ENCODE assay signal across 8 mouse cellular contexts in the genomic region with DNA sequence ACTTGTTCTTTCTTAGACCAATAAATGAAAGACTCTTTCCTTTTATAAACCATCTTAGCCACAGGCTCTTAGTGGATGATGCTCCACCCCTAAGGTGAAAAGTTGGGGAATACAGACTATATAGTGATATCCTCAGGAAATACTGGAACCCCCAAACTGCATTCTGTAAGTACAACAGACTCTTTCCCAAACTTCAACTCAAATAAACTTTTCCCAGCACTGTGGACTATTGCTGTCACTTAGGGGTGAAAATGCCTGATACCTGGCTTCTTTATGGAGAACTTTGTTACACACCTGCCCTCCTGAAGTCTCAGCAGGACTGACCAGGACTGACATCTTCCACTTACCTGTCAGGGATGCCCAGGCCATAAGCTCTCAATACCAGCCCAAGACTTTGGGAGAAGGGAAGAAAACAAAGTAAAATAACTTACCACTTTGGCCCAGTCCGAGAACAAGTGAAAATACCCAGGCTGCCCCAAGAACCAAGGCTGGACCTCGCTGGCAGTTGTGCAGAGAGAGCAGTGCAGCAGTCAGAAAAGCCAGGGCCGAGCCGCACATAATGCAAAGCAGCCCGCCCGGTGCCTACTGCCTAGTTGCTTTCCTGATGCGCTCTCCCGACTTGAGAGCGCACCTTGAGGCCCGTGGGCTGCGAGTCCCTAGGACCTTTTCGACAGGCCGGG. TPM values are rescaled to one million over a fixed set of nuclear protein-coding genes. Genes with fewer than 3 reads are reported as not detected.
A peak's percentile ranks its signal among the peaks of the same experiment; 100 is the strongest.
DNase-seq lines count a peak whose midpoint lies in the region; ATAC-seq lines count a peak whose summit lies in the region.

No protein-coding gene starts in this region.

- 1% methylated on average over 13 of the region's 13 CpGs for WGBS in hindbrain, embryonic 15.5 days

- peak overlapping the region; percentile 89 for H3K27ac ChIP-seq in hindbrain, embryonic 15.5 days (replicated peaks)

- H3K9me3 ChIP-seq in hindbrain, embryonic 15.5 days: no peaks in the 10 kb centered on the region

- DNase-seq in adrenal gland, postnatal 10 days: peak; percentile 19
- DNase-seq in adrenal gland, postnatal 25 days: no peak
- peak; percentile 5 for DNase-seq in ovary, postnatal 10 days (ENCODE audit: low spot score)
- DNase-seq in ovary, adult 18-20 months (ENCODE audit: low spot score): no peak
- no peak for DNase-seq in cerebellum, postnatal 25 days
- no peak for DNase-seq in frontal cortex, postnatal 14 days (ENCODE audit: low spot score in 2 of 2)

- no peaks in the 10 kb centered on the region for H3K27me3 ChIP-seq in hindbrain, embryonic 15.5 days

- peak overlapping the region; percentile 61 for H3K4me3 ChIP-seq in hindbrain, embryonic 15.5 days

- H3K9ac ChIP-seq in hindbrain, embryonic 15.5 days: peak overlapping the region; percentile 67

- H3K4me1 ChIP-seq in hindbrain, embryonic 15.5 days (replicated peaks): peaks cover 31% of the 10 kb centered on the region

- peak overlapping the region; percentile 75 for H3K4me2 ChIP-seq in hindbrain, embryonic 15.5 days

- ATAC-seq in hindbrain, embryonic 15.5 days (ENCODE audit: low FRiP score, low read depth): no peak; the same call in 1 of the 2 replicates
- ATAC-seq in megakaryocyte progenitor cell, adult 5-6 weeks (replicated peaks; ENCODE audit: poor library complexity): peak; percentile 7; the same call in 1 of the 2 replicates

- H3K36me3 ChIP-seq in hindbrain, embryonic 15.5 days: no peaks in the 10 kb centered on the region

RNA-seq across cellular contexts. Expression of a gene that starts 1.2 kb away (rescaled TPM):
- total RNA-seq in adrenal gland, postnatal 10 days (2021): 1 to 10 TPM; 2.0 to 3.2 TPM
- 2.0 and 2.2 TPM in 2 replicates for total RNA-seq in adrenal gland, postnatal 25 days (2021)
- 9.9 and 11.1 TPM in 2 replicates for polyA plus RNA-seq in hindbrain, embryonic 15.5 days (2015; fragmentation: Nextera tagmentation; extraction: Ambion mirVana)
- total RNA-seq in megakaryocyte progenitor cell, adult 5-6 weeks (2015): not detected in 2 replicates
- not detected in 2 replicates for total RNA-seq in megakaryocyte progenitor cell, adult 5-6 weeks (2017)

Comparison
In these comparisons a context has a peak if more than half of its experiments do, and no peak if none do; other contexts are left out.
1. DNase-seq: peak in adrenal gland, postnatal 10 days (single experiment) and ovary, postnatal 10 days (single experiment); none in adrenal gland, postnatal 25 days (single experiment), ovary, adult 18-20 months (single experiment), cerebellum, postnatal 25 days (0 of 2) and frontal cortex, postnatal 14 days (0 of 2).